8 mouse cellular contexts compared by ENCODE assay signal in genomic region chr8:105606189-105607023, GRCm38 (mm10). TPM values are rescaled to one million over a fixed set of nuclear protein-coding genes. Genes with fewer than 3 reads are reported as not detected.
DNase-seq lines count a peak whose midpoint lies in the region; ATAC-seq and TF ChIP-seq lines count a peak whose summit lies in the region.

No protein-coding gene starts in this region.

- ATAC-seq in common myeloid progenitor, adult 5-6 weeks (replicated peaks; ENCODE audit: low read depth, poor library complexity, severe bottlenecking): peak; percentile 30
- peak; percentile 84 for ATAC-seq in hindbrain, postnatal 0 days
- ATAC-seq in megakaryocyte, adult 5-6 weeks (ENCODE audit: poor library complexity, severe bottlenecking): peak; percentile 7

- no peaks in the 10 kb centered on the region for H3K36me3 ChIP-seq in hindbrain, postnatal 0 days (ENCODE audit: insufficient read depth, low read length)

- H3K4me2 ChIP-seq in hindbrain, postnatal 0 days (ENCODE audit: low read depth, low read length): peak overlapping the region; percentile 95

- H3K4me3 ChIP-seq in hindbrain, postnatal 0 days (ENCODE audit: low read length): peak overlapping the region; percentile 67

- 0 out of 2 replicates have a peak, but pooled peaks have one; percentile 6 for TF ChIP-seq CTCF in hindbrain, postnatal 0 days (IDR thresholded peaks at IDR 0.05; ENCODE audit: low read depth)

- H3K9me3 ChIP-seq in hindbrain, postnatal 0 days (ENCODE audit: low read length): no peaks in the 10 kb centered on the region

- under 1% methylated on average over 28 of the region's 30 CpGs for WGBS in hindbrain, postnatal 0 days

- H3K27me3 ChIP-seq in hindbrain, postnatal 0 days (ENCODE audit: insufficient read depth, low read length): no peaks in the 10 kb centered on the region

- peak; percentile 73 for DNase-seq in T-cell, adult 2 months (ENCODE audit: low spot score)
- DNase-seq in gastrocnemius, adult 8-10 months (ENCODE audit: low spot score in 2 of 2): peak; percentile 70 to 80
- peak; percentile 95 for DNase-seq in hindbrain, postnatal 0 days (ENCODE audit: low spot score)
- peak; percentile 76 to 82 for DNase-seq in left cerebral cortex, adult 9 months (ENCODE audit: low spot score in 2 of 2)
- peak; percentile 94 to 96 for DNase-seq in right cerebral cortex, postnatal 10 days (ENCODE audit: low spot score in 2 of 2)
- peak; percentile 27 to 74 for DNase-seq in urinary bladder, postnatal 36 days (ENCODE audit: low spot score in 2 of 2)

- peaks cover 7% of the 10 kb centered on the region; the same call in 1 of the 2 replicates for H3K4me1 ChIP-seq in hindbrain, postnatal 0 days (ENCODE audit: insufficient read depth, low read length)

- peak overlapping the region; percentile 95 for H3K9ac ChIP-seq in hindbrain, postnatal 0 days (replicated peaks; ENCODE audit: low read length)

- H3K27ac ChIP-seq in hindbrain, postnatal 0 days: peak overlapping the region; percentile 93

RNA-seq across cellular contexts. Expression of gene Ripor1, which starts 1.4 kb away (rescaled TPM):
- total RNA-seq in common myeloid progenitor, adult 5-6 weeks (2017): 21.9 and 39.1 TPM in 2 replicates
- total RNA-seq in gastrocnemius, adult 8-10 months (2022): 10 to 100 TPM; 15.8 to 17.2 (median 16.6) TPM
- 14.4 and 15.1 TPM in 2 replicates for total RNA-seq in hindbrain, postnatal 0 days (2014; rRNA removed)
- polyA plus RNA-seq in hindbrain, postnatal 0 days (2015; fragmentation: Nextera tagmentation; extraction: Ambion mirVana): 23.5 and 28.7 TPM in 2 replicates
- total RNA-seq in megakaryocyte, adult 5-6 weeks (2015): 13.5 and 16.9 TPM in 2 replicates
- 1.6 and 2.6 TPM in 2 replicates for total RNA-seq in megakaryocyte, adult 5-6 weeks (2017)

RNA-seq across cellular contexts. Expression of gene Ctcf, which starts 30.0 kb away (rescaled TPM):
- 113 and 139 TPM in 2 replicates for total RNA-seq in common myeloid progenitor, adult 5-6 weeks (2017)
- total RNA-seq in gastrocnemius, adult 8-10 months (2022): 10 to 100 TPM; 32.9 to 39.2 (median 34.2) TPM
- 27.4 and 35.9 TPM in 2 replicates for total RNA-seq in hindbrain, postnatal 0 days (2014; rRNA removed)
- polyA plus RNA-seq in hindbrain, postnatal 0 days (2015; fragmentation: Nextera tagmentation; extraction: Ambion mirVana): 87.4 and 88.1 TPM in 2 replicates
- total RNA-seq in megakaryocyte, adult 5-6 weeks (2015): 97.0 and 98.3 TPM in 2 replicates
- total RNA-seq in megakaryocyte, adult 5-6 weeks (2017): 101 and 124 TPM in 2 replicates

RNA-seq across cellular contexts. Expression of gene Agrp, which starts 30.8 kb away (rescaled TPM):
- not detected in 2 replicates for total RNA-seq in common myeloid progenitor, adult 5-6 weeks (2017)
- not detected for total RNA-seq in gastrocnemius, adult 8-10 months (2022)
- total RNA-seq in hindbrain, postnatal 0 days (2014; rRNA removed): 2.1 TPM in 1 of 2 replicates, not detected in the other
- 1.3 and 1.4 TPM in 2 replicates for polyA plus RNA-seq in hindbrain, postnatal 0 days (2015; fragmentation: Nextera tagmentation; extraction: Ambion mirVana)
- not detected in 2 replicates for total RNA-seq in megakaryocyte, adult 5-6 weeks (2015)
- total RNA-seq in megakaryocyte, adult 5-6 weeks (2017): not detected in 2 replicates

RNA-seq across cellular contexts. Expression of gene Atp6v0d1, which starts 40.6 kb away (rescaled TPM):
- 27.5 and 33.4 TPM in 2 replicates for total RNA-seq in common myeloid progenitor, adult 5-6 weeks (2017)
- total RNA-seq in gastrocnemius, adult 8-10 months (2022): 10 to 100 TPM; 42.2 to 45.3 (median 44.1) TPM
- 231 and 249 TPM in 2 replicates for total RNA-seq in hindbrain, postnatal 0 days (2014; rRNA removed)
- 271 and 289 TPM in 2 replicates for polyA plus RNA-seq in hindbrain, postnatal 0 days (2015; fragmentation: Nextera tagmentation; extraction: Ambion mirVana)
- 222 and 239 TPM in 2 replicates for total RNA-seq in megakaryocyte, adult 5-6 weeks (2015)
- total RNA-seq in megakaryocyte, adult 5-6 weeks (2017): 86.2 and 101 TPM in 2 replicates

Comparison
In these comparisons a context has a peak if more than half of its experiments do, and no peak if none do; other contexts are left out.
1. Peak in every context shown above with its lines: DNase-seq, ATAC-seq, H3K4me3 ChIP-seq and H3K27ac ChIP-seq.
2. ATAC-seq: peak in every context shown above with its lines; median percentile 84 in hindbrain, postnatal 0 days; 30 in common myeloid progenitor, adult 5-6 weeks; 7 in megakaryocyte, adult 5-6 weeks.